Mouse (Mus musculus): ENCODE data around the gene Cdh18.

DNA sequence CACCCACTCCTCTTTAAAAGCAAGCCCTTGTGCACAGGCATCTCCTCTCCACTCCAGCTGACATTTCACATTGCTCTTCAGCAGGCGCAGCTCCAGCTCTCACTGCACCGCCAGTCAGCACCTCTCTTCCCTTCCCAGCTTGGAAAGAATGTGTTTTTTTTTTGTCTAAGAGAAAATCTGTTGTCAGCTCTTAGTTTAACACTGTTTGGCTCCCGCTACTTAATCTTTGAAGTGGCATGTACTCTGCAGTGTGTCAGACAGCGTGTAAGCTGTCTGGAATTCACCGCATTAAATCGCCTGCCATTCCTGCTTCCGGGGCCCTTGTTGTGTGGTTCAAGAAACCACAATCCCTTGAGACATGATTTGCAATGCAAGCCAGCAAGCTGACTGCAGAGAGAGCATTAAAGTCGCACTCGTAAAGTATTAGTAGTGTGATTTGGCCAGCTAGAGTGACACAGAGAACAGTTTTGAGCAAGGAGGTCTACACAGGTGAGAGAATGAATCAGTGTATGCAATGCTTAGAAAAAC lies 903.3 kb downstream of the Cdh18 start:
- TF ChIP-seq CTCF (IDR thresholded peaks at IDR 0.05; ENCODE audit: low read depth) (no peak), EP300 (optimal IDR thresholded peaks at IDR 0.05) (no peak)
